8 mouse cellular contexts compared by ENCODE assay signal in genomic region chrX:73717667-73718066, GRCm38 (mm10). TPM values are rescaled to one million over a fixed set of nuclear protein-coding genes. Genes with fewer than 3 reads are reported as not detected.
DNase-seq lines count a peak whose midpoint lies in the region; ATAC-seq and TF ChIP-seq lines count a peak whose summit lies in the region.

No protein-coding gene starts in this region.

- no peak for ATAC-seq in kidney, postnatal 0 days (replicated peaks; ENCODE audit: low FRiP score, low read depth)
- 0 out of 2 replicates have a peak, but pooled peaks have one; percentile 7 for ATAC-seq in megakaryocyte, adult 5-6 weeks (ENCODE audit: poor library complexity, severe bottlenecking)
- ATAC-seq in stomach, embryonic 15.5 days (ENCODE audit: insufficient read depth, low FRiP score, low read depth), result no peak

- peak overlapping the region; percentile 57 for H3K4me2 ChIP-seq in kidney, postnatal 0 days (ENCODE audit: low read length)
- H3K4me2 ChIP-seq in stomach, embryonic 15.5 days, result peak overlapping the region; percentile 58

- no peaks in the 10 kb centered on the region for H3K27me3 ChIP-seq in kidney, adult 2 months (replicated peaks; ENCODE audit: control insufficient read depth, insufficient read depth, low read length)
- 0 out of 2 replicates have a peak, but pooled peaks cover 14% of the 10 kb centered on the region for H3K27me3 ChIP-seq in heart, embryonic 10.5 days (ENCODE audit: insufficient read depth, poor library complexity, severe bottlenecking)
- no peaks in the 10 kb centered on the region for H3K27me3 ChIP-seq in kidney, postnatal 0 days (ENCODE audit: insufficient read depth, low read length)
- H3K27me3 ChIP-seq in stomach, embryonic 15.5 days (replicated peaks), result no peaks in the 10 kb centered on the region

- peak; percentile 5 for DNase-seq in kidney, adult 2 months
- DNase-seq in kidney, adult 9 months, result no peak
- DNase-seq in cerebellum, postnatal 36 days, result peak; percentile 11 to 30
- DNase-seq in heart, embryonic 10.5 days (ENCODE audit: low spot score), result no peak
- DNase-seq in kidney, postnatal 0 days (ENCODE audit: low spot score), result no peak
- DNase-seq in yolk sac, embryonic 10.5 days (ENCODE audit: low spot score), result no peak

- H3K4me3 ChIP-seq in kidney, adult 2 months (ENCODE audit: insufficient read depth, low read depth, low read length), result peak overlapping the region; percentile 50
- H3K4me3 ChIP-seq in heart, embryonic 10.5 days, result peak overlapping the region; percentile 63
- H3K4me3 ChIP-seq in kidney, postnatal 0 days (replicated peaks; ENCODE audit: low read depth, low read length), result peak overlapping the region; percentile 49; the same call in 1 of the 2 replicates
- peak overlapping the region; percentile 50 for H3K4me3 ChIP-seq in stomach, embryonic 15.5 days (replicated peaks)

- 36% methylated on average over 11 of the region's 11 CpGs for WGBS in kidney, adult 2 months
- 75% methylated on average over 11 of the region's 11 CpGs for WGBS in heart, embryonic 10.5 days
- 69% methylated on average over 11 of the region's 11 CpGs for WGBS in kidney, postnatal 0 days
- WGBS in stomach, embryonic 15.5 days, result 61% methylated on average over 11 of the region's 11 CpGs

- no peak for TF ChIP-seq POLR2A in kidney, adult 2 months (IDR thresholded peaks at IDR 0.05; ENCODE audit: low read depth, low read length)

- H3K36me3 ChIP-seq in kidney, adult 2 months (ENCODE audit: control insufficient read depth, insufficient read depth, low read length), result no peaks in the 10 kb centered on the region
- 0 out of 2 replicates have a peak, but pooled peaks cover 3% of the 10 kb centered on the region for H3K36me3 ChIP-seq in heart, embryonic 10.5 days
- no peaks in the 10 kb centered on the region for H3K36me3 ChIP-seq in kidney, postnatal 0 days (ENCODE audit: insufficient read depth, low read length)
- H3K36me3 ChIP-seq in stomach, embryonic 15.5 days, result no peaks in the 10 kb centered on the region

- H3K4me1 ChIP-seq in kidney, adult 2 months (ENCODE audit: control insufficient read depth, insufficient read depth, low read length), result peaks cover 4% of the 10 kb centered on the region; the same call in 1 of the 2 replicates
- peaks cover 25% of the 10 kb centered on the region for H3K4me1 ChIP-seq in heart, embryonic 10.5 days
- H3K4me1 ChIP-seq in kidney, postnatal 0 days (replicated peaks; ENCODE audit: insufficient read depth, low read length), result no peaks in the 10 kb centered on the region
- no peaks in the 10 kb centered on the region; the same call in 1 of the 2 replicates for H3K4me1 ChIP-seq in stomach, embryonic 15.5 days

- no peaks in the 10 kb centered on the region for H3K9me3 ChIP-seq in heart, embryonic 10.5 days
- no peaks in the 10 kb centered on the region for H3K9me3 ChIP-seq in kidney, postnatal 0 days (replicated peaks; ENCODE audit: low read length)
- no peaks in the 10 kb centered on the region for H3K9me3 ChIP-seq in stomach, embryonic 15.5 days

- peak overlapping the region; percentile 84; the same call in 1 of the 2 replicates for H3K27ac ChIP-seq in kidney, adult 2 months (ENCODE audit: insufficient read depth, low read depth, low read length)
- no peak overlapping the region for H3K27ac ChIP-seq in heart, embryonic 10.5 days
- H3K27ac ChIP-seq in kidney, postnatal 0 days, result no peak overlapping the region
- peak overlapping the region; percentile 73 for H3K27ac ChIP-seq in stomach, embryonic 15.5 days

- no peak for TF ChIP-seq CTCF in kidney, adult 2 months (conservative IDR thresholded peaks at IDR 0.05; ENCODE audit: insufficient read depth, insufficient read length, low read depth, low read length)
- no peak for TF ChIP-seq CTCF in kidney, postnatal 0 days (IDR thresholded peaks at IDR 0.05; ENCODE audit: low read depth)

- H3K9ac ChIP-seq in kidney, postnatal 0 days (ENCODE audit: low read depth, low read length), result peak overlapping the region; percentile 49; the same call in 1 of the 2 replicates
- H3K9ac ChIP-seq in stomach, embryonic 15.5 days, result no peak overlapping the region

RNA-seq across cellular contexts. Expression of gene Abcd1, which starts 1.3 kb away (rescaled TPM):
- polyA plus RNA-seq in kidney, adult 2 months (2012; rRNA removed), result 20.0 and 20.2 TPM in 2 replicates
- polyA plus RNA-seq in heart, embryonic 10.5 days (2016; fragmentation: Nextera tagmentation; extraction: Ambion mirVana), result 9.8 and 11.7 TPM in 2 replicates
- polyA plus RNA-seq in kidney, postnatal 0 days (2015; fragmentation: Nextera tagmentation; extraction: Ambion mirVana), result 12.3 and 14.1 TPM in 2 replicates
- 80.0 and 82.4 TPM in 2 replicates for total RNA-seq in megakaryocyte, adult 5-6 weeks (2015)
- total RNA-seq in megakaryocyte, adult 5-6 weeks (2017), result 32.7 and 35.7 TPM in 2 replicates
- 18.6 and 19.5 TPM in 2 replicates for polyA plus RNA-seq in stomach, embryonic 15.5 days (2015; fragmentation: Nextera tagmentation; extraction: Ambion mirVana)

RNA-seq across cellular contexts. Expression of gene Bcap31, which starts 1.7 kb away (rescaled TPM):
- polyA plus RNA-seq in kidney, adult 2 months (2012; rRNA removed), result 81.7 and 111 TPM in 2 replicates
- polyA plus RNA-seq in heart, embryonic 10.5 days (2016; fragmentation: Nextera tagmentation; extraction: Ambion mirVana), result 178 and 211 TPM in 2 replicates
- polyA plus RNA-seq in kidney, postnatal 0 days (2015; fragmentation: Nextera tagmentation; extraction: Ambion mirVana), result 285 and 288 TPM in 2 replicates
- 211 and 214 TPM in 2 replicates for total RNA-seq in megakaryocyte, adult 5-6 weeks (2015)
- 157 and 173 TPM in 2 replicates for total RNA-seq in megakaryocyte, adult 5-6 weeks (2017)
- 270 and 283 TPM in 2 replicates for polyA plus RNA-seq in stomach, embryonic 15.5 days (2015; fragmentation: Nextera tagmentation; extraction: Ambion mirVana)

RNA-seq across cellular contexts. Expression of gene Plxnb3, which starts 39.2 kb away (rescaled TPM):
- 0.58 and 0.83 TPM in 2 replicates for polyA plus RNA-seq in kidney, adult 2 months (2012; rRNA removed)
- polyA plus RNA-seq in heart, embryonic 10.5 days (2016; fragmentation: Nextera tagmentation; extraction: Ambion mirVana), result 0.13 and 0.46 TPM in 2 replicates
- polyA plus RNA-seq in kidney, postnatal 0 days (2015; fragmentation: Nextera tagmentation; extraction: Ambion mirVana), result 0.14 and 0.15 TPM in 2 replicates
- total RNA-seq in megakaryocyte, adult 5-6 weeks (2015), result 0.14 TPM in 1 of 2 replicates, not detected in the other
- total RNA-seq in megakaryocyte, adult 5-6 weeks (2017), result 0.04 and 0.29 TPM in 2 replicates
- 0.67 and 0.68 TPM in 2 replicates for polyA plus RNA-seq in stomach, embryonic 15.5 days (2015; fragmentation: Nextera tagmentation; extraction: Ambion mirVana)

RNA-seq across cellular contexts. Expression of gene Slc6a8, which starts 44.7 kb away (rescaled TPM):
- 228 and 237 TPM in 2 replicates for polyA plus RNA-seq in kidney, adult 2 months (2012; rRNA removed)
- 5.8 and 6.2 TPM in 2 replicates for polyA plus RNA-seq in heart, embryonic 10.5 days (2016; fragmentation: Nextera tagmentation; extraction: Ambion mirVana)
- 12.0 and 12.2 TPM in 2 replicates for polyA plus RNA-seq in kidney, postnatal 0 days (2015; fragmentation: Nextera tagmentation; extraction: Ambion mirVana)
- total RNA-seq in megakaryocyte, adult 5-6 weeks (2015), result not detected in 2 replicates
- 1.1 TPM in 1 of 2 replicates, not detected in the other for total RNA-seq in megakaryocyte, adult 5-6 weeks (2017)
- 6.8 and 7.1 TPM in 2 replicates for polyA plus RNA-seq in stomach, embryonic 15.5 days (2015; fragmentation: Nextera tagmentation; extraction: Ambion mirVana)

RNA-seq across cellular contexts. Expression of gene Srpk3, which starts 56.5 kb away (rescaled TPM):
- 2.6 and 4.0 TPM in 2 replicates for polyA plus RNA-seq in kidney, adult 2 months (2012; rRNA removed)
- 39.2 and 81.4 TPM in 2 replicates for polyA plus RNA-seq in heart, embryonic 10.5 days (2016; fragmentation: Nextera tagmentation; extraction: Ambion mirVana)
- polyA plus RNA-seq in kidney, postnatal 0 days (2015; fragmentation: Nextera tagmentation; extraction: Ambion mirVana), result 2.4 TPM in 2 replicates
- total RNA-seq in megakaryocyte, adult 5-6 weeks (2015), result not detected in 2 replicates
- total RNA-seq in megakaryocyte, adult 5-6 weeks (2017), result 0.45 TPM in 1 of 2 replicates, not detected in the other
- polyA plus RNA-seq in stomach, embryonic 15.5 days (2015; fragmentation: Nextera tagmentation; extraction: Ambion mirVana), result 2.2 and 4.8 TPM in 2 replicates

Comparison
In these comparisons a context has a peak if more than half of its experiments do, and no peak if none do; other contexts are left out.
1. DNase-seq: peak in kidney, adult 2 months (single experiment) and cerebellum, postnatal 36 days (2 of 2); none in kidney, adult 9 months (single experiment), heart, embryonic 10.5 days (single experiment), kidney, postnatal 0 days (single experiment) and yolk sac, embryonic 10.5 days (single experiment).
2. H3K27ac ChIP-seq: peak in kidney, adult 2 months (single experiment) and stomach, embryonic 15.5 days (single experiment); none in heart, embryonic 10.5 days (single experiment) and kidney, postnatal 0 days (single experiment).
3. Peak in every context shown above with its lines, with median percentiles within 50 percentile points of each other: H3K4me3 ChIP-seq.